Mouse (Mus musculus): ENCODE measurements around the gene Nsmce3. TPM values are rescaled to one million over a fixed set of nuclear protein-coding genes. Genes with fewer than 3 reads are reported as not detected.

Nsmce3 gene
- polyA plus RNA-seq (2014; fragmentation: Nextera tagmentation; extraction: Ambion mirVana): 11.7 and 12.2 TPM in 2 replicates

DNA sequence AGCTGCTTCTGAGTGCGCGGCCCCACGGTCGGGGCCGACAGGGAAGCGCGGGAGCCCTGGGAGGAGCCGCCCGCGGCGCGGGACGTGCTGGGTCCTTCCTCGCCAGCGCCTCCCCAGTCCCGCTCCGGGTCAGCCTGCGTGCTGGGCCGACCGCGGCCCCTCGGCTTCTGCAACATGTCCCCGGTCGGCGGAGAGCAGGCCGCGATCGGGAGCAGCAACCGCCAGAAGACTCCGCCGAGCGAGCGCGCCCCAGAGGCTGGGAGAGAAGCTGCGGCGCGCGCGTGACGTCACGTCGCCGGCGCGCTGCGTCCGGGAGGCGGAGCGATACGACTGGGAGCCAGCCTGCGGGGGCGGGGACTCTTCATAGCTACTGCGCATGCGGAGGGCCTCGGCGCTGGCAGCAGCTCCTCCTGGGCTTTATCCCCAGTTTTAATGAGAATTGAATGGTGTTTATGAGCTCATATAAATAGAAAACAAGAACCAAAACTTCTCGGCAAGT, at the start of gene Nsmce3:
Gene Nsmce3 (minus strand): TSS at position 255 of the 499 bp plus-strand sequence.
- ATAC-seq (ENCODE audit: low FRiP score) (peak; percentile 95), DNase-seq (ENCODE audit: low spot score) (peak; percentile 99)
- Histone ChIP-seq H3K36me3 (replicated peaks; ENCODE audit: control insufficient read depth, insufficient read depth) (no peaks in the 10 kb centered on the region), H3K9ac (peak within 1 kb of the TSS; percentile 85), H3K27ac (peak within 1 kb of the TSS; percentile 97), H3K4me3 (replicated peaks; ENCODE audit: low read length) (peak within 1 kb of the TSS; percentile 94), H3K27me3 (ENCODE audit: control insufficient read depth, insufficient read depth, low read length) (no peaks in the 10 kb centered on the region), H3K9me3 (ENCODE audit: control insufficient read depth, low read length) (no peaks in the 10 kb centered on the region), H3K4me2 (replicated peaks) (peak within 1 kb of the TSS; percentile 76), H3K4me1 (replicated peaks; ENCODE audit: control insufficient read depth, insufficient read depth, low read length) (peaks cover 41% of the 10 kb centered on the region)
- 0% methylated on average over 57 of the region's 57 CpGs for whole genome bisulfite sequencing

GRCm38 (mm10) chr7:64921189-64921588, 48.4 kb upstream of the Nsmce3 start:
- no peak overlapping the region for H3K4me3 ChIP-seq (replicated peaks; ENCODE audit: low read length)
- H3K4me2 ChIP-seq (replicated peaks): no peak overlapping the region
- ATAC-seq (ENCODE audit: low FRiP score) (no peak; the same call in 1 of the 2 replicates), DNase-seq (ENCODE audit: low spot score) (no peak)
- WGBS: 63% methylated on average over 13 of the region's 13 CpGs
- H3K9ac ChIP-seq: no peak overlapping the region
- H3K4me1 ChIP-seq (replicated peaks; ENCODE audit: control insufficient read depth, insufficient read depth, low read length): peaks cover 16% of the 10 kb centered on the region
- no peaks in the 10 kb centered on the region for H3K36me3 ChIP-seq (replicated peaks; ENCODE audit: control insufficient read depth, insufficient read depth)
- H3K9me3 ChIP-seq (ENCODE audit: control insufficient read depth, low read length): peaks cover 7% of the 10 kb centered on the region; the same call in 1 of the 2 replicates
- H3K27me3 ChIP-seq (ENCODE audit: control insufficient read depth, insufficient read depth, low read length): no peaks in the 10 kb centered on the region
- 0 out of 2 replicates have a peak overlapping the region, but pooled peaks have one; percentile 27 for H3K27ac ChIP-seq

GRCm38 (mm10) chr7:64920735-64921134, 47.9 kb upstream of the Nsmce3 start:
- H3K4me2 ChIP-seq (replicated peaks): no peak overlapping the region
- ATAC-seq (ENCODE audit: low FRiP score) (no peak; the same call in 1 of the 2 replicates), DNase-seq (ENCODE audit: low spot score) (no peak)

GRCm38 (mm10) chr7:64916654-64917053, 43.9 kb upstream of the Nsmce3 start:
- H3K27me3 ChIP-seq (ENCODE audit: control insufficient read depth, insufficient read depth, low read length): no peaks in the 10 kb centered on the region
- no peak overlapping the region for H3K4me3 ChIP-seq (replicated peaks; ENCODE audit: low read length)
- ATAC-seq (ENCODE audit: low FRiP score) (no peak), DNase-seq (ENCODE audit: low spot score) (no peak)
- peaks cover 25% of the 10 kb centered on the region for H3K4me1 ChIP-seq (replicated peaks; ENCODE audit: control insufficient read depth, insufficient read depth, low read length)
- H3K36me3 ChIP-seq (replicated peaks; ENCODE audit: control insufficient read depth, insufficient read depth): no peaks in the 10 kb centered on the region
- H3K9me3 ChIP-seq (ENCODE audit: control insufficient read depth, low read length): peaks cover 7% of the 10 kb centered on the region; the same call in 1 of the 2 replicates
- no peak overlapping the region for H3K9ac ChIP-seq
- H3K4me2 ChIP-seq (replicated peaks): no peak overlapping the region
- 57% methylated on average over 7 of the region's 7 CpGs for WGBS
- 0 out of 2 replicates have a peak overlapping the region, but pooled peaks have one; percentile 26 for H3K27ac ChIP-seq

More at GRCm38 (mm10) chr7:64920735-64921134, 47.9 kb upstream of the Nsmce3 start:
- no peak overlapping the region for H3K9ac ChIP-seq
- H3K27me3 ChIP-seq (ENCODE audit: control insufficient read depth, insufficient read depth, low read length): no peaks in the 10 kb centered on the region
- 24% methylated on average over 5 of the region's 5 CpGs for WGBS
- H3K4me1 ChIP-seq (replicated peaks; ENCODE audit: control insufficient read depth, insufficient read depth, low read length): peaks cover 21% of the 10 kb centered on the region
- peak overlapping the region; percentile 27; the same call in 1 of the 2 replicates for H3K27ac ChIP-seq
- H3K36me3 ChIP-seq (replicated peaks; ENCODE audit: control insufficient read depth, insufficient read depth): no peaks in the 10 kb centered on the region
- H3K9me3 ChIP-seq (ENCODE audit: control insufficient read depth, low read length): peaks cover 7% of the 10 kb centered on the region; the same call in 1 of the 2 replicates
- H3K4me3 ChIP-seq (replicated peaks; ENCODE audit: low read length): no peak overlapping the region

- DNase-seq (ENCODE audit: low spot score) (no peak), ATAC-seq (ENCODE audit: low FRiP score) (no peak)
Observed at GRCm38 (mm10) chr7:64915121-64915520, 42.3 kb upstream of the Nsmce3 start.

GRCm38 (mm10) chr7:64911945-64912344, 39.1 kb upstream of the Nsmce3 start:
- H3K4me1 ChIP-seq (replicated peaks; ENCODE audit: control insufficient read depth, insufficient read depth, low read length): peaks cover 15% of the 10 kb centered on the region; the same call in 1 of the 2 replicates
- H3K27ac ChIP-seq: no peak overlapping the region
- no peak overlapping the region for H3K9ac ChIP-seq
- ATAC-seq (ENCODE audit: low FRiP score) (no peak), DNase-seq (ENCODE audit: low spot score) (no peak)
- WGBS: 87% methylated on average over 2 of the region's 2 CpGs
- H3K36me3 ChIP-seq (replicated peaks; ENCODE audit: control insufficient read depth, insufficient read depth): no peaks in the 10 kb centered on the region
- H3K4me3 ChIP-seq (replicated peaks; ENCODE audit: low read length): no peak overlapping the region
- no peaks in the 10 kb centered on the region for H3K27me3 ChIP-seq (ENCODE audit: control insufficient read depth, insufficient read depth, low read length)
- H3K4me2 ChIP-seq (replicated peaks): no peak overlapping the region
- H3K9me3 ChIP-seq (ENCODE audit: control insufficient read depth, low read length): no peaks in the 10 kb centered on the region

More at GRCm38 (mm10) chr7:64915121-64915520, 42.3 kb upstream of the Nsmce3 start:
- H3K4me2 ChIP-seq (replicated peaks): no peak overlapping the region
- peaks cover 15% of the 10 kb centered on the region; the same call in 1 of the 2 replicates for H3K4me1 ChIP-seq (replicated peaks; ENCODE audit: control insufficient read depth, insufficient read depth, low read length)
- peaks cover 7% of the 10 kb centered on the region; the same call in 1 of the 2 replicates for H3K9me3 ChIP-seq (ENCODE audit: control insufficient read depth, low read length)
- no peak overlapping the region for H3K9ac ChIP-seq
- WGBS: 56% methylated on average over 2 of the region's 2 CpGs
- H3K4me3 ChIP-seq (replicated peaks; ENCODE audit: low read length): no peak overlapping the region
- H3K36me3 ChIP-seq (replicated peaks; ENCODE audit: control insufficient read depth, insufficient read depth): no peaks in the 10 kb centered on the region
- H3K27me3 ChIP-seq (ENCODE audit: control insufficient read depth, insufficient read depth, low read length): no peaks in the 10 kb centered on the region
- peak overlapping the region; percentile 56; the same call in 1 of the 2 replicates for H3K27ac ChIP-seq

GRCm38 (mm10) chr7:64910208-64910607, 37.4 kb upstream of the Nsmce3 start:
- DNase-seq (ENCODE audit: low spot score) (no peak), ATAC-seq (ENCODE audit: low FRiP score) (no peak)
- Histone ChIP-seq H3K4me1 (replicated peaks; ENCODE audit: control insufficient read depth, insufficient read depth, low read length) (peaks cover 2% of the 10 kb centered on the region; the same call in 1 of the 2 replicates), H3K27ac (no peak overlapping the region), H3K9me3 (ENCODE audit: control insufficient read depth, low read length) (no peaks in the 10 kb centered on the region), H3K9ac (no peak overlapping the region), H3K4me2 (replicated peaks) (no peak overlapping the region), H3K36me3 (replicated peaks; ENCODE audit: control insufficient read depth, insufficient read depth) (no peaks in the 10 kb centered on the region), H3K27me3 (ENCODE audit: control insufficient read depth, insufficient read depth, low read length) (no peaks in the 10 kb centered on the region), H3K4me3 (replicated peaks; ENCODE audit: low read length) (no peak overlapping the region)
- WGBS: 86% methylated on average over 2 of the region's 2 CpGs

GRCm38 (mm10) chr7:64906955-64907354, 34.2 kb upstream of the Nsmce3 start:
- Histone ChIP-seq H3K4me2 (replicated peaks) (no peak overlapping the region), H3K9ac (no peak overlapping the region), H3K36me3 (replicated peaks; ENCODE audit: control insufficient read depth, insufficient read depth) (no peaks in the 10 kb centered on the region), H3K4me3 (replicated peaks; ENCODE audit: low read length) (no peak overlapping the region), H3K9me3 (ENCODE audit: control insufficient read depth, low read length) (no peaks in the 10 kb centered on the region), H3K4me1 (replicated peaks; ENCODE audit: control insufficient read depth, insufficient read depth, low read length) (no peaks in the 10 kb centered on the region), H3K27me3 (ENCODE audit: control insufficient read depth, insufficient read depth, low read length) (no peaks in the 10 kb centered on the region), H3K27ac (no peak overlapping the region)
- ATAC-seq (ENCODE audit: low FRiP score) (no peak), DNase-seq (ENCODE audit: low spot score) (no peak)
- WGBS: 82% methylated on average over 5 of the region's 5 CpGs

- Histone ChIP-seq H3K27me3 (ENCODE audit: control insufficient read depth, insufficient read depth, low read length) (no peaks in the 10 kb centered on the region), H3K9me3 (ENCODE audit: control insufficient read depth, low read length) (no peaks in the 10 kb centered on the region), H3K4me1 (replicated peaks; ENCODE audit: control insufficient read depth, insufficient read depth, low read length) (no peaks in the 10 kb centered on the region), H3K4me3 (replicated peaks; ENCODE audit: low read length) (no peak overlapping the region), H3K27ac (no peak overlapping the region), H3K9ac (no peak overlapping the region), H3K4me2 (replicated peaks) (no peak overlapping the region), H3K36me3 (replicated peaks; ENCODE audit: control insufficient read depth, insufficient read depth) (no peaks in the 10 kb centered on the region)
- DNase-seq (ENCODE audit: low spot score): no peak
- ATAC-seq (ENCODE audit: low FRiP score): no peak
- whole genome bisulfite sequencing: 90% methylated on average over 3 of the region's 3 CpGs
Observed at GRCm38 (mm10) chr7:64905506-64905905, 32.7 kb upstream of the Nsmce3 start.

Data from hindbrain, embryonic 14.5 days (tissue).